Mouse (Mus musculus): ENCODE data around the gene Serinc5.
A peak's percentile ranks its signal among the peaks of the same experiment; 100 is the strongest.

Serinc5 gene

DNA sequence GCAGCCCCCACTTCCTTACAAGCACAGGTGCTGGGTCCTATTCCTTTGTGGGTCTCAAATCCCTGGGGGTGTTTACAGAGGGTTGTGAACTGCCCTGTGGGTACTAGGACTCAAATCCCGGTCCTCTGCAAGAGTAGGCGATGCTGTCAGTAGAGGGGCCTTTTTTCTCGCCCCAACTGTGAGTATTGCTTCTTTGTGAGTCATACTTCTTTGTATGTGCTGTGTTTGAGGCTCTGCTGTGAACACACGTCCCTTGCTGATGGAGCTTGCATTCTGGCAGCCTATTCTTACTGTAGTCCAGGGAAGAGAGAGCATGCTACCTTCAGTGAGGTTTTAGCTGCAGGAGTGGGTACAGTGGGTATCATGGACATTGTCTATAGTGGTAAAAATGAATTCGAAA lies 4.3 kb downstream of the Serinc5 start:
- DNase-seq: no peak

GRCm38 (mm10) chr13:92616459-92616858 lies 5.6 kb downstream of the Serinc5 start:
- DNase-seq: no peak

DNA sequence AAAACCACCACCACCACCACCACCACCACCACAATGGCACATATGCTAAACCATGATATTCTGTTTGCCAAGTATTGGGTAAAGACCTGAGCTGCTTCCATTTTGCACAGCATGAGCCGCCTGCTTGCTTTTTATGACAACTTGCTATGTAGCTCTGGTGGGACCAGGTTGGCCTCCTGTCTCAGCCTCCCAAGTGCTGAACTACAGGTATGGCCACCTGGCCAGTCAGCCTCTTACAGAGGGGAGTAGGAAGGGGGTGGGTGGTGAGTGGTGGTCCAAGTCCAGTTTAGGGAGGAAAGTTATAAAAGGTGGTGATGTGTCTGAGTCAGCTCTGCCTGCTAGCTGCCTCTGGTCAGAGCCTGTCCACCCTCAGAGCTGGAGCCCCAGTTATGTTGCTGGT lies 15.3 kb downstream of the Serinc5 start:
- DNase-seq: no peak

DNA sequence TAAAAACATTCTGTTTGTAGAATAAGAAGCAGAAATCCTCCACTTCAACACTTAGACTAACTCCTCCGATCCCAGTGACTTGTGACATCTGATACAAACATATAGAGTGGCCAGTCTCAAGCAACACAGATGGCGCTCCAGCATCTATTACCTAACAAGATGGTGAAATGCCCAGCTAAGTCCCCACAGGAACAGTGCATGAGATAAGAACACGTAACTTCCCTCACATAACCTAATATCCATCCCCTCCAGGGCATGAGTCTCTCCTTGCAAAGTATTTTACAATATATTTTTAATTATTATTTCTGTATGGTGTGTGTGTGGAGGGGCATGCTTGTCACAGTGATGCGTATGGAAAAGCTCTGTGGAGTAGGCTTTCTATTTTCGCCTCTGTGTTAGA lies 15.8 kb downstream of the Serinc5 start:
- no peak for DNase-seq

DNA sequence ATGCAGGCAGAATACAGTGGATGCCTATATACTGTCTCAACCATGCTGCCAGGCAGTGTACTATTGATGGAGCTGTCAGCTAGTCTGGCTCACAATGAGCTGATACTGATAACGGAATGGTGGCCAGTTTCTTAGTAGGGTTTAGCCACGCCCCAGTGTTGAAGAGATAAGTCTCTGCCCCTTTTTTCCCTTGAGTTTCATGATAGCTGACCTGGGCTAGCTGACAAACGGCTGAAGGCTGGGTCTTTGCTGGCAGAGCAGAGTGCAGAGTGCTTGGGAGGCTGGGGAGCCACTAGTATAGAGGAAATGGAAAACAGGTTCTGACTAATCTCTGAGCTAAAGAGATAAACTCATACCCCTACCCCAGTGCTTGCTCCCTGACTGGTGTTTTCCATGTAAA lies 18.6 kb downstream of the Serinc5 start:
- no peak for DNase-seq

- DNase-seq: no peak
Measured at GRCm38 (mm10) chr13:92631450-92631849, 20.6 kb downstream of the Serinc5 start.

GRCm38 (mm10) chr13:92632550-92632949 lies 21.7 kb downstream of the Serinc5 start:
- DNase-seq: no peak

DNA sequence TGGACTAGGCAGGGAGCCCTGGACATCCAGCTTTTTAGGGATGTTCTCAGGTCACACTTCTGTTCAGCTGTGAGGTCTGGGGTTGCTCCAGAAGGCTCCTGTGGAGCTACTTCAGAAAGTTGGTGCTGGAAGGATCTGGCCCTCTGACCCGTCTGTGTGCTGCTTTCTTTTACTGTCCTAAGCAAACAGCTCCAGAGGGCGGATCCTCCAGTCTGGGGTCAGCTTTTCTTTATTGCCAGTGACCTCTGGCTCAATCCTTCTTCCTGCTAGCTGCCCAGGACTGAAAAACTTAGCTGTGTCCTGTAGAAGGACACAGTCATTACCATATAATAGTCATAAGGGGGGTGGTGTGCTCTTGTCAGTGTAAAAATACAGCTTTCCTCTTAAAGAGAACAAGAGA lies 24.1 kb downstream of the Serinc5 start:
- DNase-seq: peak; percentile 61

DNA sequence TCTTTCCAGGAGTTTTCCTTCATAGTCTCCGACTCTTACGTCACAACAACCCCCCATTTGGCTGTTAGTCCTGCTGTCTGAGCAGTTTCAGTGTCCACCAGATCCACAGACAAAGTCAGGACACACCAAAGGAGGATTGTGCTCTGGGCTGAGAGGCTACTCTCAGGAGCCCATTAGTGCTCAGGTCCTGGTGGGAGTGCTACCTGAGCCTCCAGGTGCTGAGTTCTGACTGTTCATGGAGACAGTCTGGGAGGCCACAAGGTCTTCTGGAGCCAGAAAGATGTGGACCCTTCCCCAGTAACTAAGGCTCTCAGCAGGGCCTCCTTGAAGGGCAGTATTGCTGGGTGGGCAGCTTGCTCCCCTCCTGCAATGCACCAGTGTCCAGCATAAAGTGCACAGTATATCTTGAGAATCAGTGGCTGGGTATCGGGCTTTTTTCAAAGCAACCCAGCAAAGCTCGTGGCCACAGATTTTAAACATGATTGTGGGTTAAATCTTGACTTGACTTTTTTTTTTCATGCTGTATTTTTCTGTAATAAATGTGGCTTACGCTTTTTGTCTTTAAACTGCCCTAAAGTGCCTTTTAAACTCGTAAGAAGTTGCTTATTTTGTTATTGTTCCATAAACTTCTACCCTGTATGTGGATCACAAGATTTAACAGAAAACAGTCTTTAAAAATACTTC lies 25.5 kb downstream of the Serinc5 start:
- DNase-seq: no peak

DNA sequence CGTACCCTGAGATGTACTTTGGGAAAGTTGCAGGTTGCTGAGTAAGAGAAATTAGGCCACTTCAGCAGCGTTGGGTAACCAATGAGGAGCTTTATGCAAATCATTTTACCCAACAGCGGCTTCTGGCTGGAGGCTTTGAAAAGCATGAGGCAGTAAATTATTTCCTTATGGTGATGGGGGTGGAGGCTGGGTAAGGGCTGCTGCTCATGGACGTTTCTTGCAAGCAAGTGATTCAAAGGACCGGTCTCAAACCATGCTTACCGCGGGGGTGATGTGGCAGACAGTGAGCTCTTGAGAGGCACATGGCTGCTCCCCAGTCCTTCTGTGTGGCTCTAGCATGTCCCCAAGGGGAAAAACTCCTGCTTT lies 26.0 kb downstream of the Serinc5 start:
- DNase-seq: peak; percentile 76

DNA sequence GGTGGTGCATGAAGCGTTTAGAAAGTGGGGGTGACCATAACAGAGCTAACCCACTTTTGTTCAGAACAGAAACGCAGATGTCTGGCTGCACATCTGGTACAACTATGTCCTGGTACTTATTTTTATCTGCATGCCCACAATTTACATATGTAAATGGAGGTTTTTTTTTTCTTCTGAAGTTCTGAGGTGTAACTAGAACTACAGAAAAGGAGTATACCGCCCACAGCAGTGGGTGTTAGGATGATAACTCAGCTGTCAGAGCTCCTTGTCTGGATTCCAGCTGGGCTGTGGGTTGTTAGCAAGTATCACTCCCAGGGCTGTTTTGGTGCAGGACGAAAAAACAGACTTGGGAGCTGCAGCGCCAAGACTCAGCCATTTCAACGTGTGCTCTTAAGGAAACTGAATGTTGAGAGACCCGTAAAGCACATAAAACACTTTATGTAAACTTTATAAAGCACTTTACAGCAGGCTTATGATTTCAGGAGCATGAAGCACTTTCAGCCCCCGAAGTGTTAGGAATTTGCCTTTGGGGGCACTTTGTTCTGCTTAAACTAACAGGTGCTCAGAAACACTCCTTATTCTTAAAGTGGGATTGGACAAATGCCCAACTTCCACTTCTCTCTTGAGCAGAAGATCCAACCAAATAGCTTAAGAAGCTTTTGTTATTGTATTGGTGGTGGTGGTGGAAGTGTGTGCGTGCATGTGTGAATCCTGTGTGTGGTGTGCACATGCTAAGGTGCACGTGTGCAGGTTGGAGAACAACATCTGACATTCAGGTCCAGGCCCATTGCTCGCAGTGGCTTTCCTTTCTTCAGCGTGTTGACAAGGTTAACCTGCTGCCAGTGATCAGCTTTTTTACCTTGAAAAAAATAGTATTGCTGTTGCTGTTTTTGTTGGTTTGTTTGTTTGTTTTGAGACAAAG lies 28.5 kb downstream of the Serinc5 start:
- no peak for DNase-seq

DNA sequence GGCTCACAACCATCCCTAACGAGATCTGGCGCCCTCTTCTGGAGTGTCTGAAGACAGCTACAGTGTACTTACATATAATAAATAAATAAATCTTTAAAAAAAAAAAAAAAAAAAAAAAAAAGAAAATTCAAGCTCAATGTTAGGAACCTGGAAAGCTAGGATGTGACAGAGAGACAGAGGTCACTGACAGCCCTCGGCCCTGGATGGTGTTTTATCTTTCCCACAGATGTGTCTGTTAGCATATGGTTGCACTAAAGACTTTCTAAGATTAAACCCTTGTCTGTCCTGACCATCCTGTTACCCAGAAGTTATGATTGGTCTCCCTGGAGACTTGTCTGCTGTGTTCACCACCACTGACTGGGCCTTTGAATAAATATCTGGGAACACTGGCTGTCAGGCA lies 33.3 kb downstream of the Serinc5 start:
- DNase-seq: no peak

- no peak for DNase-seq
Measured at GRCm38 (mm10) chr13:92644753-92645152, 33.9 kb downstream of the Serinc5 start.

GRCm38 (mm10) chr13:92647695-92648094 lies 36.8 kb downstream of the Serinc5 start:
- DNase-seq: no peak

GRCm38 (mm10) chr13:92649111-92649510 lies 38.2 kb downstream of the Serinc5 start:
- DNase-seq: no peak

GRCm38 (mm10) chr13:92650956-92651355 lies 40.1 kb downstream of the Serinc5 start:
- DNase-seq: no peak

DNA sequence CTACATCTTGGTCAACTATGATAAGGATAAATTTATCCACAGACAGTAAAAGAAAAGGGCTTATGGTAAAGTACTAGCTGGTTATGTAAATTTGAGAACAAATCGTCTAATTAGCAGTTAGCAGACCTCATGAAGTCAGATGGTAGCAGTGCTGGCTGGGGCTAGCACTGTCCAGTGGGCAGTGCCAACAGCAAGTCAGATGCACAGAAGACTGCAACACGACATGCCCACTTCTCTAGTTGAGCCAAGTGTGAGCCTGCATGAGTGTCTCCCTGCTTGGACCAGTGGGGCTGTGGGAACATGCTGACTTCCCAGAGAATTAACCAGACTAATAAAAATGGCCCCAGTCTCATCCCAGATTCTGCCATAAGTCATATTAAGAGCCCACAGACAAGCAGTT lies 41.6 kb downstream of the Serinc5 start:
- DNase-seq: no peak

DNA sequence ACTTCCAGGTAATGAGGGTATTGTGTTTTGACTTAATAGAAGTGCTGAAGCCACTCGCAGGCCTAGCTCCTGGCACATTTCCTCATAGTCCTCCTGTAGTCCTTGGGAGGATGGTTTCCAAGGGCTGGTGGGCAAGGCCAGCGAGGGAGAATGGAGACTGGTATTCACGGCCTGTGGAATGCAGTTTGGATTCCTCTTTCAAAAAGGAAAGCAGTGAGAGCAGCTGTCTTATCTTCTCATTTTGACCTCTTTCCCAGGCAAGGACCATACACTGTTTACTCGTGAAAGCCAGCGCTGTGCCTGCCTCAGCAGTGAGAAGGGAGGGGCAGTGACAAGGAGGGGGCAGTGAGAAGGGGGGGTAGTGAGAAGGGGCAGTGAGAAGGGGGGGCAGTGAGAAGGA lies 42.4 kb downstream of the Serinc5 start:
- DNase-seq: no peak

DNA sequence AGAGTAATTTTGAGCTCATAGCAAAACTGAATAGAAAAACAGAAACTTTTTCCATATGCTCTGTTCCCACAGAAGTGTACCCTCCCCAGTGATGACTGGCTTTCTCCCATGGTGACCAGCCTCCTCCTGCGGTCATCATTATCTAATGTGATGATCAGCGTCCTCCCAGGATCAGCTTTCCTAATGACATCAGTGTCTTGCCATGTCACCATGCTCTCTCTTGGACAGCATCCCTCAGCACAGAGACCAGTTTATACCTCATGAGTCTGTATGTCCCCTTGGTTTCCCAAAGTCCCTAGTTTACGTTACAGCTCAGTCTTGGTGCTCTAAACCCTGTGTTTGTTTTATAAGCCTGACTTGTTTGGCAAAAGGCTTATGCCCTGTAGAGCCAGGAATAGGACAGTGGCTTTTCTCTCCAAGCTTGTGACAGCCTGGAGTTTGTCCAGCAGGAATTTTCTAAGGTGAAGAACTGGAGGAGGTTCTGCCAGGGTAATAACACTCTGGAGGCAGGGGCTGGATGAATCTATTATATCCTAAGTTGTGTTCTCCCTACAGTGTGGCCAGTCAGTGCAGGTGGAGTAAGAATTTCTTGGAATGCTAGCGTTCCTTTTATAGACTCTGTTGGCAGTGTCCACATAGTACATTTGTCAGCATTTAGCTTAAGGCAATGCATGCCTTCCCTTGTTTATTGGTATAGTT lies 46.1 kb downstream of the Serinc5 start:
- DNase-seq: no peak

GRCm38 (mm10) chr13:92659611-92660010 lies 48.7 kb downstream of the Serinc5 start:
- no peak for DNase-seq

- no peak for DNase-seq
Measured at GRCm38 (mm10) chr13:92662555-92663286, 51.8 kb downstream of the Serinc5 start.

GRCm38 (mm10) chr13:92665008-92665407 lies 54.1 kb downstream of the Serinc5 start:
- no peak for DNase-seq
